Mouse (Mus musculus): ENCODE measurements around the gene Dohh. TPM values are rescaled to one million over a fixed set of nuclear protein-coding genes. Genes with fewer than 3 reads are reported as not detected.

Gene Dohh
- polyA plus RNA-seq, 1 experiment, result 34.1 TPM

- H3K36me3 ChIP-seq (ENCODE audit: control insufficient read depth), result no peaks in the 10 kb centered on the region
- no peak for TF ChIP-seq TAL1 (IDR thresholded peaks at IDR 0.05; ENCODE audit: low read length)
- no peak for TF ChIP-seq GATA1 (IDR thresholded peaks at IDR 0.05; ENCODE audit: low read length)
- H3K4me1 ChIP-seq (ENCODE audit: control insufficient read depth), result peaks cover 46% of the 10 kb centered on the region
- peaks cover 2% of the 10 kb centered on the region; the same call in 1 of the 2 replicates for H3K9me3 ChIP-seq (ENCODE audit: control insufficient read depth, low read length)
- H3K27me3 ChIP-seq (ENCODE audit: control insufficient read depth), result peaks cover 95% of the 10 kb centered on the region
- H3K4me3 ChIP-seq (replicated peaks), result no peak overlapping the region
Observed at GRCm38 (mm10) chr10:81428507-81428870, 44.3 kb downstream of the Dohh start.

GRCm38 (mm10) chr10:81429092-81429491, 44.9 kb downstream of the Dohh start:
- H3K4me3 ChIP-seq (replicated peaks), result no peak overlapping the region
- peaks cover 2% of the 10 kb centered on the region; the same call in 1 of the 2 replicates for H3K9me3 ChIP-seq (ENCODE audit: control insufficient read depth, low read length)
- H3K4me1 ChIP-seq (ENCODE audit: control insufficient read depth), result peaks cover 50% of the 10 kb centered on the region

GRCm38 (mm10) chr10:81429605-81430061, 45.4 kb downstream of the Dohh start:
- Histone ChIP-seq H3K36me3 (ENCODE audit: control insufficient read depth) (no peaks in the 10 kb centered on the region), H3K4me1 (ENCODE audit: control insufficient read depth) (peaks cover 54% of the 10 kb centered on the region), H3K9me3 (ENCODE audit: control insufficient read depth, low read length) (peaks cover 2% of the 10 kb centered on the region; the same call in 1 of the 2 replicates), H3K27me3 (ENCODE audit: control insufficient read depth) (peaks cover 83% of the 10 kb centered on the region), H3K4me3 (replicated peaks) (peak overlapping the region; percentile 71)
- TF ChIP-seq GATA1 (IDR thresholded peaks at IDR 0.05; ENCODE audit: low read length), result no peak
- TF ChIP-seq TAL1 (IDR thresholded peaks at IDR 0.05; ENCODE audit: low read length), result no peak

More at GRCm38 (mm10) chr10:81429092-81429491, 44.9 kb downstream of the Dohh start:
- Histone ChIP-seq H3K27me3 (ENCODE audit: control insufficient read depth) (peaks cover 89% of the 10 kb centered on the region), H3K36me3 (ENCODE audit: control insufficient read depth) (no peaks in the 10 kb centered on the region)
- TF ChIP-seq TAL1 (IDR thresholded peaks at IDR 0.05; ENCODE audit: low read length) (no peak), GATA1 (IDR thresholded peaks at IDR 0.05; ENCODE audit: low read length) (no peak)

- Histone ChIP-seq H3K36me3 (ENCODE audit: control insufficient read depth) (no peaks in the 10 kb centered on the region), H3K4me1 (ENCODE audit: control insufficient read depth) (peaks cover 54% of the 10 kb centered on the region), H3K27me3 (ENCODE audit: control insufficient read depth) (peaks cover 77% of the 10 kb centered on the region), H3K9me3 (ENCODE audit: control insufficient read depth, low read length) (peaks cover 2% of the 10 kb centered on the region; the same call in 1 of the 2 replicates), H3K4me3 (replicated peaks) (peak overlapping the region; percentile 71)
- TF ChIP-seq GATA1 (IDR thresholded peaks at IDR 0.05; ENCODE audit: low read length) (no peak), TAL1 (IDR thresholded peaks at IDR 0.05; ENCODE audit: low read length) (no peak)
Observed at GRCm38 (mm10) chr10:81430141-81430830, 46.1 kb downstream of the Dohh start.

- Histone ChIP-seq H3K36me3 (ENCODE audit: control insufficient read depth) (no peaks in the 10 kb centered on the region), H3K4me3 (replicated peaks) (peak overlapping the region; percentile 71), H3K27me3 (ENCODE audit: control insufficient read depth) (peaks cover 70% of the 10 kb centered on the region), H3K4me1 (ENCODE audit: control insufficient read depth) (peaks cover 54% of the 10 kb centered on the region), H3K9me3 (ENCODE audit: control insufficient read depth, low read length) (peaks cover 2% of the 10 kb centered on the region; the same call in 1 of the 2 replicates)
- TF ChIP-seq TAL1 (IDR thresholded peaks at IDR 0.05; ENCODE audit: low read length) (no peak), GATA1 (IDR thresholded peaks at IDR 0.05; ENCODE audit: low read length) (no peak)
Observed at GRCm38 (mm10) chr10:81430831-81431525, 46.8 kb downstream of the Dohh start.

GRCm38 (mm10) chr10:81431526-81432168, 47.4 kb downstream of the Dohh start:
- H3K27me3 ChIP-seq (ENCODE audit: control insufficient read depth), result peaks cover 63% of the 10 kb centered on the region
- peaks cover 2% of the 10 kb centered on the region; the same call in 1 of the 2 replicates for H3K9me3 ChIP-seq (ENCODE audit: control insufficient read depth, low read length)
- peaks cover 54% of the 10 kb centered on the region for H3K4me1 ChIP-seq (ENCODE audit: control insufficient read depth)
- H3K4me3 ChIP-seq (replicated peaks), result no peak overlapping the region
- H3K36me3 ChIP-seq (ENCODE audit: control insufficient read depth), result no peaks in the 10 kb centered on the region
- TF ChIP-seq GATA1 (IDR thresholded peaks at IDR 0.05; ENCODE audit: low read length) (no peak), TAL1 (IDR thresholded peaks at IDR 0.05; ENCODE audit: low read length) (no peak)

- Histone ChIP-seq H3K4me1 (ENCODE audit: control insufficient read depth) (peaks cover 47% of the 10 kb centered on the region), H3K36me3 (ENCODE audit: control insufficient read depth) (no peaks in the 10 kb centered on the region), H3K4me3 (replicated peaks) (no peak overlapping the region)
Observed at GRCm38 (mm10) chr10:81432169-81432867, 48.1 kb downstream of the Dohh start.

GRCm38 (mm10) chr10:81432868-81433262, 48.6 kb downstream of the Dohh start:
- H3K4me1 ChIP-seq (ENCODE audit: control insufficient read depth), result peaks cover 47% of the 10 kb centered on the region

More at GRCm38 (mm10) chr10:81432169-81432867, 48.1 kb downstream of the Dohh start:
- Histone ChIP-seq H3K9me3 (ENCODE audit: control insufficient read depth, low read length) (peaks cover 2% of the 10 kb centered on the region; the same call in 1 of the 2 replicates), H3K27me3 (ENCODE audit: control insufficient read depth) (peaks cover 57% of the 10 kb centered on the region)
- TF ChIP-seq TAL1 (IDR thresholded peaks at IDR 0.05; ENCODE audit: low read length) (no peak), GATA1 (IDR thresholded peaks at IDR 0.05; ENCODE audit: low read length) (no peak)

More at GRCm38 (mm10) chr10:81432868-81433262, 48.6 kb downstream of the Dohh start:
- no peaks in the 10 kb centered on the region for H3K36me3 ChIP-seq (ENCODE audit: control insufficient read depth)
- H3K4me3 ChIP-seq (replicated peaks), result peak overlapping the region; percentile 31
- TF ChIP-seq TAL1 (IDR thresholded peaks at IDR 0.05; ENCODE audit: low read length) (no peak), GATA1 (IDR thresholded peaks at IDR 0.05; ENCODE audit: low read length) (no peak)
- peaks cover 51% of the 10 kb centered on the region for H3K27me3 ChIP-seq (ENCODE audit: control insufficient read depth)
- H3K9me3 ChIP-seq (ENCODE audit: control insufficient read depth, low read length), result peaks cover 2% of the 10 kb centered on the region; the same call in 1 of the 2 replicates
